Mouse (Mus musculus): Measurements from ENCODE around the gene Ostc. TPM values are rescaled to one million over a fixed set of nuclear protein-coding genes. Genes with fewer than 3 reads are reported as not detected.

Gene Ostc
- 13.7 and 15.1 TPM in 2 replicates for polyA plus RNA-seq (2012; rRNA removed)

GRCm38 (mm10) chr3:130708967-130709924 lies at the start of gene Ostc:
TSS of gene Ostc (minus strand) at chr3:130709444.

GRCm38 (mm10) chr3:130730189-130730653 lies 21.0 kb upstream of the Ostc start, which contains the start of gene Rpl34:
TSS of gene Rpl34 (minus strand) at chr3:130730398.

Other genes starting within 250 kb of the Ostc start
- 0.02 TPM in 1 of 2 replicates, not detected in the other for gene Etnppl, start 92.0 kb downstream of the Ostc start, polyA plus RNA-seq (2012; rRNA removed)
- gene Rpl34, start 21.0 kb upstream of the Ostc start, polyA plus RNA-seq (2012; rRNA removed): 312 and 493 TPM in 2 replicates

Measured in stomach, adult 2 months (tissue).